Mouse (Mus musculus) left cerebral cortex, adult 11 months (tissue): ENCODE data around the gene Megf6.

Experiments
- DNase-seq: peaks from one replicate; pipeline ENCODE4 v3.0.0; 2022; ENCODE audit warnings: low spot score

The Megf6 gene

DNA sequence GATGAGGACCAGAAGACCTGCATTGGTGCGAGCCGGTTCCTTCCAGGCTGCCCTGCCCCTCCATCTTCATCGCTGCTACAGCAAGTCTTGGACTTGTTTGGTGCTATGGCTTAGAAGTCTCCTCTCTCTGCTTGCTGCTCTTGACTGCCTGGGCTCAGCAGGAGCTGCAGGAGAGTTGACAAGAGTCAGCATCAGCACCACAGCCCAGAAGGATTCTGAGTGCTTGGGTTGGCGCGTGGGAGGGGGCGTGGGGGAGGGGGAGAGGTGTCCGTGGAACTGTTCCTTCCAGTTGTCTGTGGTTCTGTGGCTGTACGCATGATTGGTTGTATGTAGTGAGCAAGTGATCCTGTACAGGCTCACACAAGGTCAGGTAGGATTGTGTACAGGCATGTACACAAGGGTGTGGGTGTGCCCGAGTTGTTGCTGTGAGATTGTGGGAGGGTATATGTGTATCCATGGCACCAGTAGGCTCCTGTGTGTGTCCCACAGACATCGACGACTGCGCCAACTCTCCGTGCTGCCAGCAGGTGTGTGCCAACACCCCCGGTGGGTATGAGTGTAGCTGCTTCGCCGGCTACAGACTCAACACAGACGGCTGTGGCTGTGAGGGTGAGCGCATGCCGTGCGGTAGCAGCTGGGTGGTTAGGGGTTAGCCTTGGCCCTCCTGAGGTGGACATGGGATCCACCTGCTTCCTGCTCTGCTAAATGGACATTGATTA, 82.2 kb downstream of the Megf6 start:
- DNase-seq: peak; percentile 7

GRCm38 (mm10) chr4:154260755-154261154, 90.2 kb downstream of the Megf6 start:
- no peak for DNase-seq

DNA sequence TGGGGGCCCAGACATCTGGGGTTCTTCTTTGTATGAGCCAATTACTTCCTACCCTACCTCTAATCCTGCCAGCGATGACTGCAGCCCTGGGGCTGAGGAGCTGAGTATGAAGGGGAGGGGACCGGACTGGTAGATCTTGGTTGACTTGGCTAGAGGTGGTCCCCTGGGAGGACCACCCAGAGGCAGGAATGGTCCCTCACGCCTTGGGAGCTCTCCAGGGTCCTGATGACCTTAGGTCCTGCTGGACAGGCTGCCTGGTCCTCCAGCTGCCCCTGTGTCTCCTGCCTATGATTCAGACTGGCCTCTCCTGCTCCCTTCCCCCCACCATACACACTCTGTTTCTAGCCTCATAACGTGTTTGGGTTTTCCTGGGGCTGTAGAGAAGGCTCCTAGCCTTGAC, 91.5 kb downstream of the Megf6 start:
- no peak for DNase-seq

DNA sequence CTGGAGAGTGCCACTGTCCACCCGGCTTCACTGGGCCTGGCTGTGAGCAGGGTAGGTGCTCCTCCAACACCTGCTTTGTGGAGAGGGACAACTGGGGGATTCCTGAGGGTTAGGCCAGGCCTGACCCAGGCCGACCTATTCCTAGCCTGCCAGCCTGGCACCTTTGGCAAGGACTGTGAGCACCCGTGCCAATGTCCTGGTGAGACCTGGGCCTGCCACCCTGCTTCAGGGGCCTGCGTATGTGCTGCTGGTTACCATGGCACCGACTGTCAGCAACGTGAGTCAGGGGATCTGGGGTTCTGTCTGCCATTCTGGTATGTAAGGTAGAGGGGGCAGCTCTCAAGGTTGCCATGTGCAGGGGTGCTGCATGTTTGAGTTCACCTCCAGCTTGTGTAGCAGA, 97.0 kb downstream of the Megf6 start:
- no peak for DNase-seq

DNA sequence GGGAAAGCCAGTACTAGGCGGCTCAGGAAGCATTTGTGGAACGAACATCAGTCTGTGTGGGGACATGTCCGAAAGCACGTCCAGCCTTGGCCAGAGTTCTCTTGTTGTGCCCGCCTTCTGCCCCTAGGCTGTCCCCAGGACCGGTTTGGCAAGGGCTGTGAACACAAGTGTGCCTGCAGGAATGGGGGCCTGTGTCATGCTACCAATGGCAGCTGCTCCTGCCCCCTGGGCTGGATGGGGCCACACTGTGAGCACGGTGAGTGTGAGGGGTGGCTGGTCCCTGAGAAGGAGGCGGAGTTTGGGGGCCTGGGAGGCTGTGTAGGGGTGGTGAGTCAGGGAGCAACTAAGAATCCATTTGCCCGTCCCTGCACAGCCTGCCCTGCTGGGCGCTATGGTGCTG, 99.0 kb downstream of the Megf6 start:
- no peak for DNase-seq

- peak; percentile 36 for DNase-seq
Measured at GRCm38 (mm10) chr4:154273000-154273399, 102.5 kb downstream of the Megf6 start.

GRCm38 (mm10) chr4:154279481-154279880, 109.0 kb downstream of the Megf6 start:
- DNase-seq: no peak

DNA sequence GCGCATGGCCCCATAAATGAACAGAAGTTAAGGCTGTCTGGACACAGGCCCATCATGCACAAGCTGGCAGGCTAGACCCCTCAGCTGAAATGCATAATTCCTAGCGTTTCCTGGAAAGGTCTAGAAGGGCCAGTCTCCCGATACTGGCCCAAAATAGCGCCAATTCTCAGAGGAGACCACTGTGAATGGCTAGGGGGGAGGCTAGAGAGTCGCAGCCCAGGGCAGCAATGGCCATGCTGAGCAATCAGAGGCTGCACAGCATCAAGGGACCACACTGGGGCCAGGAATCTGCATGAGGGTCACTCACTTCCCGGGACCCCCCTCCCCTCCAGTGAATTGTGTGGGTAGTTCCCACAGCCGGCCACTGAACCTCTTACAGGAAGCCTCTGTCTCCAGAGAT, 113.1 kb downstream of the Megf6 start:
- no peak for DNase-seq

DNA sequence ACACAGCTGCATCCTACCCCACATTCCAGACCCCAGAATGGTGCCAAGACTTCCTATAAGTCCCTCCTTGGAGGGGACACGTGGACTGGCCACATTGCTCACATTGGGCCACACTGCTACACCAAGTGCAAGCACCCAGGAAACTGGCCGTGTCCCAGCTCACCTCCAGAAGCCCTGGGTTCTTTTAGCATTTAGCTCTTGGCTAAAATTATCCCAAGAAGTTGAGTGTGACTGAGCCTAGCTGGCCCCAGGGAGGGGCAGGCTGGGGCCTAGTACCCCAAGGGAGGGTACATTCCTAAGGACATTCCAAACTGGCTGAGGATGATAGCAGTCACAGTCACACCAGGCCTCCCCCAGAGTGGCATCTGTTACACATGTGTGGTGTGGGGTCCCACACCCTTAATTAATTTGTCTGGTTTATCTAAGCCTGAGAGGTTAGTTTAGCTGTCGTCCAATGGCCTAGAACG, 123.2 kb downstream of the Megf6 start:
- DNase-seq: no peak

GRCm38 (mm10) chr4:154294262-154294731, 123.8 kb downstream of the Megf6 start:
- DNase-seq: no peak

DNA sequence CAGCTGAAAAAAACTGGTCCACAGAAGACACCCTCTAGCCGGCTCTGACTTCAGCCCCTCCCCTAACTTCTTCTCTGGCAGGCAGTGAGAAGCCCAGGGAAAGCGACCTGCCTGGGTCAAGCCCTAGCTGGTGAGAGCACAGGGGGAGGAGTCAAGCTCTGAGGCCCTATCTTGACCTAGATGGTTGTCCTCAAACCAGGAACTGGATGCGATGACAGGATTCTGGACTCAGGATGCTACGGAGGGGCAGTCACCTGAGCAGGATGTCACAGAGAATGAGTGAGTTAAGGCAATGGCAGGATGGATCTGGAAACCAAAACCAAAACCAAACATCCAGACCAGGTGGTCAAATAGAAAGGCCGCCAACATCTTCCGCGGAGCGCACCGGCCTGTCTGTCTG, 127.2 kb downstream of the Megf6 start:
- DNase-seq: no peak

- DNase-seq: no peak
Measured at GRCm38 (mm10) chr4:154299541-154300271, 129.2 kb downstream of the Megf6 start.

- peak; percentile 24 for DNase-seq
Measured at GRCm38 (mm10) chr4:154301466-154301881, 130.9 kb downstream of the Megf6 start, which contains the start of gene Arhgef16. Arhgef16 (minus strand) TSS chr4:154301676.

- DNase-seq: no peak
Measured at GRCm38 (mm10) chr4:154309131-154309530, 138.6 kb downstream of the Megf6 start.

GRCm38 (mm10) chr4:154310576-154311262, 140.2 kb downstream of the Megf6 start:
- DNase-seq: no peak

- no peak for DNase-seq
Measured at GRCm38 (mm10) chr4:154312143-154312812, 141.7 kb downstream of the Megf6 start.

DNA sequence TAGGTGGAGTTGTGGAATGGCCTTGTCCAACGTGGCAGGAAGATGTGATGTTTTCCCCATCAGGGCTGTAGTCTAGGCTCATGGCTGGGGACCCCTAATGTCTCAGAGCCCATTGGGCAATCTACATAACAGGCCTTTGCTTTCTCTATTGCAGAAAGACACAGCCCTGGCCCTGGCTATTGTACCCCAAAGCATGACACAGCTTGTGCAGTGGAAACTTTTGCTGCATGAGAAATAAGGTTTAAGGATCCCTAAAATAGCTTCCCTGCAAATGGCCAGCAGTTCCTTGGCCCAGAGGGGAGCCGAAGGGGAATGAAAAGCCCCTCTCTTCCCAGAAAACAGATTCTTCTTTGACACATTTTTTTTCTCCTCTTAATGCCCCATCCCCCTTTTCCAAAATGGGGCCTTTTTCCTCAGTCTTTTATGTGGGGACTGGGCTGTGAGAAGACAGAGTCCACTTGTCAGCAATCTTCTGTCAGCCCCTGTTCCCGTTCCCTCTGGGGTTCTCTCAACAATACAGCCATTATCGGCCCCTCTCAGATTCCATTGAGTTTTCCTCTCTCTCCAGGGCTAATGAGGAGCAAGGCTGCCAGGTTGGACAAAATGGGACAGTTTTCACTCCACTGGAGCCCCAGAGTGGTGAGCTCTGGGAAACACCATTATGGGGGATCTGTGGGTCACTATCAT, 142.5 kb downstream of the Megf6 start:
- DNase-seq: peak; percentile 39

GRCm38 (mm10) chr4:154313622-154313967, 143.1 kb downstream of the Megf6 start:
- no peak for DNase-seq
